Mouse (Mus musculus) heart, postnatal 36 days (tissue): ENCODE results near the gene Gm45713. TPM values are rescaled to one million over a fixed set of nuclear protein-coding genes. Genes with fewer than 3 reads are reported as not detected.
A peak's percentile ranks its signal among the peaks of the same experiment; 100 is the strongest.
"Not testable (repeated sequence)": the region's sequence is repeated elsewhere in the genome, so short reads cannot be mapped to it uniquely, and the experiment has no call there.

Experiments used
- DNase-seq, 2 experiments: peaks; one replicate each; pipeline ENCODE4 v3.0.0; 2021 to 2022
- intact Hi-C: fragments of 180-260 bp; cut with DNase I; formaldehyde crosslinking; loops from one replicate; pipeline ENCODE4 v1.15.1; 2025
- total RNA-seq, 2 experiments: library from RNA; stranded (reverse); gene quantifications; 2 replicates each; pipeline ENCODE4 v1.2.3; 2021

The Gm45713 gene
- total RNA-seq, 2 experiments from 2014 or later: not detected

- no peak for DNase-seq
- intact Hi-C loops: loop anchor here (2.0 kb wide), 1 partner anchor 135 kb away; no protein-coding TSS in a partner anchor
Observed at GRCm38 (mm10) chr7:45163735-45164490, 27.9 kb upstream of the Gm45713 start, which contains the start of gene Slc17a7. Gene Slc17a7 (plus strand): TSS chr7:45163949.

- DNase-seq: no peak
- intact Hi-C loops: loop anchor here (1.0 to 2.0 kb wide), 2 partner anchors 35 to 136 kb away; no protein-coding TSS in a partner anchor
Observed at GRCm38 (mm10) chr7:45162996-45163615, 27.1 kb upstream of the Gm45713 start.

- intact Hi-C loops: loop anchor here (1.0 to 2.0 kb wide), 2 partner anchors 36 to 136 kb away; no protein-coding TSS in a partner anchor
- DNase-seq: no peak
Observed at GRCm38 (mm10) chr7:45162551-45162950, 26.5 kb upstream of the Gm45713 start.

GRCm38 (mm10) chr7:45161612-45162473, 25.8 kb upstream of the Gm45713 start:
- peak; percentile 91 to 92 for DNase-seq
- intact Hi-C loops: loop anchor here (1.0 to 2.0 kb wide), 2 partner anchors 36 to 137 kb away; no protein-coding TSS in a partner anchor

- intact Hi-C loops: no loop called here
Observed at GRCm38 (mm10) chr7:45160866-45161265, 24.8 kb upstream of the Gm45713 start.

GRCm38 (mm10) chr7:45160316-45160800, 24.3 kb upstream of the Gm45713 start:
- DNase-seq: no peak
- intact Hi-C loops: no loop called here

More at GRCm38 (mm10) chr7:45160866-45161265, 24.8 kb upstream of the Gm45713 start:
- DNase-seq: no peak

GRCm38 (mm10) chr7:45158991-45159390, 23.0 kb upstream of the Gm45713 start:
- intact Hi-C loops: no loop called here
- DNase-seq: no peak

- intact Hi-C loops: no loop called here
- DNase-seq: no peak
Observed at GRCm38 (mm10) chr7:45157459-45157858, 21.4 kb upstream of the Gm45713 start.

GRCm38 (mm10) chr7:45156206-45156605, 20.2 kb upstream of the Gm45713 start:
- DNase-seq: no peak
- intact Hi-C loops: no loop called here

- DNase-seq: no peak
- intact Hi-C loops: no loop called here
Observed at GRCm38 (mm10) chr7:45155590-45155989, 19.6 kb upstream of the Gm45713 start.

- intact Hi-C loops: loop anchor here (1.0 kb wide), 1 partner anchor 27 kb away; the partner anchor contains the start of gene Rpl13a
- peak; percentile 52 to 56 for DNase-seq
Observed at GRCm38 (mm10) chr7:45154993-45155514, 19.0 kb upstream of the Gm45713 start.

- intact Hi-C loops: loop anchor here (1.0 kb wide), 1 partner anchor 26 kb away; the partner anchor contains the start of gene Rpl13a
- DNase-seq: peak; percentile 96 to 99
Observed at GRCm38 (mm10) chr7:45154096-45154992, 18.3 kb upstream of the Gm45713 start, which contains the start of the genes Pih1d1 and Aldh16a1. Gene Pih1d1 (plus strand): TSS chr7:45154303. Gene Aldh16a1 (minus strand): TSS chr7:45154584.

- no peak for DNase-seq
- intact Hi-C loops: no loop called here
Observed at GRCm38 (mm10) chr7:45153586-45153985, 17.6 kb upstream of the Gm45713 start.

GRCm38 (mm10) chr7:45153052-45153451, 17.0 kb upstream of the Gm45713 start:
- DNase-seq, intact Hi-C loops: not testable (repeated sequence)

- intact Hi-C loops: no loop called here
- peak in 1 of 2 experiments; percentile 55 for DNase-seq
Observed at GRCm38 (mm10) chr7:45151303-45151702, 15.3 kb upstream of the Gm45713 start.

- DNase-seq: no peak
- intact Hi-C loops: no loop called here
Observed at GRCm38 (mm10) chr7:45150321-45150720, 14.3 kb upstream of the Gm45713 start.

GRCm38 (mm10) chr7:45149545-45149944, 13.5 kb upstream of the Gm45713 start:
- DNase-seq: peak; percentile 54 to 55
- intact Hi-C loops: no loop called here

- intact Hi-C loops: no loop called here
- no peak for DNase-seq
Observed at GRCm38 (mm10) chr7:45148534-45149098, 12.6 kb upstream of the Gm45713 start.

GRCm38 (mm10) chr7:45147899-45148298, 11.9 kb upstream of the Gm45713 start:
- DNase-seq: no peak
- intact Hi-C loops: no loop called here
